Mouse (Mus musculus) stomach, embryonic 16.5 days (tissue): ENCODE results near the gene Ube2l3. TPM values are rescaled to one million over a fixed set of nuclear protein-coding genes. Genes with fewer than 3 reads are reported as not detected.

Source experiments
- ATAC-seq: fragments of 200-750 bp; cut with Nextera tagmentation; 2 replicates; pipeline ENCODE4 v1.8.0; 2017; ENCODE audit warnings: moderate number of reproducible peaks, moderate TSS enrichment; ENCODE audit not compliant: insufficient read depth, low FRiP score
- H3K27ac ChIP-seq: fragments of 300-500 bp; sonication (generic); 2 replicates; pipeline ENCODE4 v1.5.1; 2014; ENCODE audit warnings: low read length
- H3K27me3 ChIP-seq: fragments of 300-500 bp; sonication (generic); 2 replicates; pipeline ENCODE4 v1.6.1; 2014; ENCODE audit warnings: low read length, control low read depth, mixed read lengths; ENCODE audit not compliant: control insufficient read depth, insufficient read depth
- H3K36me3 ChIP-seq: fragments of 300-500 bp; sonication (generic); 2 replicates; pipeline ENCODE4 v1.6.1; 2014; ENCODE audit warnings: low read length; ENCODE audit not compliant: control insufficient read depth, insufficient read depth
- H3K4me1 ChIP-seq: fragments of 300-500 bp; sonication (generic); 2 replicates; pipeline ENCODE4 v1.6.1; 2014; ENCODE audit warnings: low read length, control low read depth, mixed read lengths; ENCODE audit not compliant: control insufficient read depth, insufficient read depth
- H3K4me2 ChIP-seq: fragments of 300-500 bp; sonication (generic); 2 replicates; pipeline ENCODE4 v1.6.1; 2014; ENCODE audit warnings: low read depth, low read length, mixed read lengths
- H3K4me3 ChIP-seq: fragments of 300-500 bp; sonication (generic); replicated peaks from 2 replicates; pipeline ENCODE4 v1.5.1; 2014; ENCODE audit warnings: mild to moderate bottlenecking, low read length
- H3K9ac ChIP-seq: fragments of 300-500 bp; sonication (generic); 2 replicates; pipeline ENCODE4 v1.6.1; 2014; ENCODE audit warnings: low read length
- H3K9me3 ChIP-seq: fragments of 300-500 bp; sonication (generic); replicated peaks from 2 replicates; pipeline ENCODE4 v1.6.1; 2016; ENCODE audit warnings: low read length, control low read depth; ENCODE audit not compliant: control insufficient read depth
- WGBS: fragments of 180-500 bp; shearing (Covaris S2); extraction: QIAGEN DNeasy Blood & Tissue Kit; methylation state at CpG from one replicate; pipeline ENCODE4 v1.1.7; 2014; 5-methylcytosine and 5-hydroxymethylcytosine counted together
- polyA plus RNA-seq: library from polyadenylated mRNA; unstranded; fragments of >200 nt; fragmentation: Nextera tagmentation; extraction: Ambion mirVana; gene quantifications from 2 replicates; pipeline ENCODE4 v1.2.1, GENCODE M21; 2015

The Ube2l3 gene
- polyA plus RNA-seq, 1 experiment from 2014 or later = 331 TPM

GRCm38 (mm10) chr16:17200121-17200952 lies 2.1 kb downstream of the Ube2l3 start:
- Histone ChIP-seq H3K9me3 (no peaks in the 10 kb centered on the region), H3K27ac (peak overlapping the region; percentile 82), H3K27me3 (no peaks in the 10 kb centered on the region), H3K4me2 (peak overlapping the region; percentile 84), H3K4me3 (peak overlapping the region; percentile 82), H3K4me1 (peaks cover 12% of the 10 kb centered on the region), H3K9ac (peak overlapping the region; percentile 99), H3K36me3 (no peaks in the 10 kb centered on the region)
- WGBS = 3% methylated on average over 24 of the region's 24 CpGs
- no peak; the same call in 1 of the 2 replicates for ATAC-seq

DNA sequence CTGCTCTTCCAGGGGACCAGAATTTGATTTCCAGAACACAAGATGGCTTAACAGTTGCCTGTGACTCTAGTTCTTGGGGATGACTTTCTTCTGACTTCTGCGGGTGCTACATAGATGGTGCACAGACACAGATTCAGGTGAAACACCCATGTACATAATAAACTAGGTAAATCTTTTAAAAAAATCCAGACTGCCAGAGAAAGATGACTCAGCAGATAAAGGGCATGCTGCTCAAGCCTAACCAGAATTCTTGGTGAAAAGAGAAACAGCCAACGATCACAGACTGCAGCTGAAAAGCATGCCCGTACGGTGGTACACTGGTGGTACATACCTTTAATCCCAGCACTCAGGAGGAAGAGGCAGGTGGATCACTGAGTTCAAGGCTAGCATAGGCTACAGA lies 8.6 kb downstream of the Ube2l3 start:
- no peak overlapping the region for H3K9ac ChIP-seq
- no peak overlapping the region for H3K27ac ChIP-seq
- no peak overlapping the region for H3K4me2 ChIP-seq
- no peaks in the 10 kb centered on the region for H3K36me3 ChIP-seq
- WGBS = 92% methylated on average over 4 of the region's 4 CpGs
- no peak overlapping the region for H3K4me3 ChIP-seq
- no peak for ATAC-seq
- no peaks in the 10 kb centered on the region for H3K27me3 ChIP-seq
- no peaks in the 10 kb centered on the region for H3K4me1 ChIP-seq
- no peaks in the 10 kb centered on the region for H3K9me3 ChIP-seq

- Histone ChIP-seq H3K27ac (no peak overlapping the region), H3K4me2 (no peak overlapping the region), H3K4me3 (no peak overlapping the region), H3K4me1 (no peaks in the 10 kb centered on the region; the same call in 1 of the 2 replicates), H3K9ac (no peak overlapping the region), H3K9me3 (no peaks in the 10 kb centered on the region), H3K36me3 (no peaks in the 10 kb centered on the region), H3K27me3 (no peaks in the 10 kb centered on the region)
- ATAC-seq = no peak
Measured at GRCm38 (mm10) chr16:17185475-17185874, 17.0 kb downstream of the Ube2l3 start.

- H3K4me1 ChIP-seq = no peaks in the 10 kb centered on the region; the same call in 1 of the 2 replicates
- H3K4me2 ChIP-seq = no peak overlapping the region
- H3K9ac ChIP-seq = no peak overlapping the region
- no peak for ATAC-seq
- H3K27ac ChIP-seq = no peak overlapping the region
- H3K4me3 ChIP-seq = no peak overlapping the region
- WGBS = 72% methylated on average over 3 of the region's 3 CpGs
- H3K36me3 ChIP-seq = no peaks in the 10 kb centered on the region
- no peaks in the 10 kb centered on the region for H3K27me3 ChIP-seq
- no peaks in the 10 kb centered on the region for H3K9me3 ChIP-seq
Measured at GRCm38 (mm10) chr16:17183003-17183402, 19.4 kb downstream of the Ube2l3 start.

DNA sequence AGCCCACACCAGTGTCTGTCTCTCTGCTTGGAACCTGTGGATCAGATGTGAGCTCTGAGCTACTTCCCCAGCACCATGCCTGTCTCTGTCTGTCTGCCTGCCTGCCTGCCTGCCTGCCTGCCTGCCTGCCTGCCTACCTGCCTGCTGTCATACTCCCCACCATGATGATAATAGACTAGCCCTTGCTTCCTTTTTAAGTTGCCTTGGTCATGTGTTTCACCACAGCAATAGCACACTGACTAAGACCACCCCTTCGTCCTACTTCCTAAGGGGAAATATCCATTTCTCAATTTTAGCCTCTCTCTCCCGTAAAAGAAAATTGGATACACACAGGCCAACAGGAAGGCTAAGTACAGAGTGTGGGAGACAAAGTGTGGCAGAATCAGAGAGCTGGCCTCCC lies 20.3 kb downstream of the Ube2l3 start:
- no peak for ATAC-seq
- Histone ChIP-seq H3K9me3 (no peaks in the 10 kb centered on the region), H3K27ac (no peak overlapping the region), H3K36me3 (no peaks in the 10 kb centered on the region), H3K27me3 (no peaks in the 10 kb centered on the region), H3K4me2 (no peak overlapping the region), H3K4me3 (no peak overlapping the region), H3K9ac (no peak overlapping the region), H3K4me1 (no peaks in the 10 kb centered on the region; the same call in 1 of the 2 replicates)
- 78% methylated on average over 2 of the region's 2 CpGs for WGBS

- Histone ChIP-seq H3K4me2 (no peak overlapping the region), H3K4me3 (no peak overlapping the region), H3K9ac (no peak overlapping the region), H3K27ac (no peak overlapping the region), H3K4me1 (no peaks in the 10 kb centered on the region; the same call in 1 of the 2 replicates), H3K36me3 (no peaks in the 10 kb centered on the region), H3K27me3 (no peaks in the 10 kb centered on the region), H3K9me3 (no peaks in the 10 kb centered on the region)
- no peak for ATAC-seq
- 79% methylated on average over 4 of the region's 4 CpGs for WGBS
Measured at GRCm38 (mm10) chr16:17181382-17181781, 21.1 kb downstream of the Ube2l3 start.

DNA sequence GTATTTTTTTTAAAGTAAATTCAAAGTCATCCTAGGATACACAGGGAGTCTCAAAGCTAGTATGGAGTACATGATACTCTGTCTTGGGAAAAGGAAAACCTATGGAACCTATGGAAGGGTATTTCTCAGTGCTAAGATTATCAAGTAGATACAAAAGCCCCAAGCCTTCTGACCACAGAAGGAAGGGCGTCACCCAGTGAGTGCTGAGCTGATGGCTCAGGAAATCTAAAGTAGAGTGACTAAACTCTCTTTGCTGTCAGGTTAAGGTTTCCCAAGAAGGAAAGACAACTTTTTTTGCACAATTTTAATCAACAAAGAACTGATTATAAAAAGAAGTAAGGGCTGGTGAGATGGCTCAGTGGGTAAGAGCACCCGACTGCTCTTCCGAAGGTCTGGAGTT lies 22.7 kb downstream of the Ube2l3 start:
- Histone ChIP-seq H3K4me2 (no peak overlapping the region), H3K27ac (no peak overlapping the region), H3K9ac (no peak overlapping the region), H3K36me3 (no peaks in the 10 kb centered on the region), H3K4me3 (no peak overlapping the region), H3K27me3 (no peaks in the 10 kb centered on the region), H3K9me3 (no peaks in the 10 kb centered on the region), H3K4me1 (no peaks in the 10 kb centered on the region; the same call in 1 of the 2 replicates)
- 93% methylated on average over 3 of the region's 3 CpGs for WGBS
- ATAC-seq = no peak

GRCm38 (mm10) chr16:17177623-17178170 lies 24.8 kb downstream of the Ube2l3 start:
- Histone ChIP-seq H3K9ac (no peak overlapping the region), H3K36me3 (peaks cover 5% of the 10 kb centered on the region; the same call in 1 of the 2 replicates), H3K4me3 (no peak overlapping the region), H3K4me2 (no peak overlapping the region), H3K4me1 (no peaks in the 10 kb centered on the region; the same call in 1 of the 2 replicates), H3K27ac (no peak overlapping the region), H3K27me3 (no peaks in the 10 kb centered on the region), H3K9me3 (no peaks in the 10 kb centered on the region)
- no peak for ATAC-seq
- 94% methylated on average over 1 of the region's 1 CpGs for WGBS

GRCm38 (mm10) chr16:17175765-17176164 lies 26.7 kb downstream of the Ube2l3 start:
- H3K4me1 ChIP-seq = no peaks in the 10 kb centered on the region; the same call in 1 of the 2 replicates
- no peaks in the 10 kb centered on the region for H3K27me3 ChIP-seq
- no peak overlapping the region for H3K4me3 ChIP-seq
- ATAC-seq = no peak
- no peaks in the 10 kb centered on the region for H3K9me3 ChIP-seq
- WGBS = 81% methylated on average over 2 of the region's 2 CpGs
- no peak overlapping the region for H3K27ac ChIP-seq
- H3K9ac ChIP-seq = no peak overlapping the region
- H3K4me2 ChIP-seq = no peak overlapping the region
- peaks cover 6% of the 10 kb centered on the region; the same call in 1 of the 2 replicates for H3K36me3 ChIP-seq
